Mouse (Mus musculus): ENCODE measurements at regions not wholly inside any gene's neighbourhood (a gene's known extent, or its start where the extent isn't known, plus 50 kb on each side); places are given as distances from the start of the nearest gene placed in this dataset.
A peak's percentile ranks its signal among the peaks of the same experiment; 100 is the strongest.

GRCm38 (mm10) chr10:39240178-39240791, 76.7 kb upstream of the Ccn6 start:
- Histone ChIP-seq H3K27me3 (ENCODE audit: control insufficient read depth, insufficient read depth, low read length) (no peaks in the 10 kb centered on the region), H3K27ac (ENCODE audit: insufficient read depth, low read depth, low read length) (no peak overlapping the region), H3K4me1 (ENCODE audit: control insufficient read depth, insufficient read depth, insufficient read length, low read length) (no peaks in the 10 kb centered on the region), H3K36me3 (ENCODE audit: control insufficient read depth, insufficient read depth, low read length) (no peaks in the 10 kb centered on the region), H3K4me3 (ENCODE audit: low read depth, low read length) (no peak overlapping the region)
- WGBS: 60% methylated on average over 11 of the region's 11 CpGs
- TF ChIP-seq CTCF (IDR thresholded peaks at IDR 0.05; ENCODE audit: extremely low read depth, insufficient read length, insufficient replicate concordance, low read depth, low read length): no peak
- TF ChIP-seq POLR2A (IDR thresholded peaks at IDR 0.05; ENCODE audit: low read depth, low read length): no peak

- H3K36me3 ChIP-seq (ENCODE audit: control insufficient read depth, insufficient read depth, low read length): no peaks in the 10 kb centered on the region
- no peaks in the 10 kb centered on the region for H3K4me1 ChIP-seq (ENCODE audit: control insufficient read depth, insufficient read depth, insufficient read length, low read length)
- 17% methylated on average over 17 of the region's 17 CpGs for WGBS
- H3K27ac ChIP-seq (ENCODE audit: insufficient read depth, low read depth, low read length): no peak overlapping the region
- TF ChIP-seq POLR2A (IDR thresholded peaks at IDR 0.05; ENCODE audit: low read depth, low read length) (no peak), CTCF (IDR thresholded peaks at IDR 0.05; ENCODE audit: extremely low read depth, insufficient read length, insufficient replicate concordance, low read depth, low read length) (peak; percentile 81)
- no peak overlapping the region for H3K4me3 ChIP-seq (ENCODE audit: low read depth, low read length)
- no peaks in the 10 kb centered on the region for H3K27me3 ChIP-seq (ENCODE audit: control insufficient read depth, insufficient read depth, low read length)
Measured at GRCm38 (mm10) chr10:39239498-39240177, 76.0 kb upstream of the Ccn6 start.

GRCm38 (mm10) chr10:39238596-39238995, 75.0 kb upstream of the Ccn6 start:
- Histone ChIP-seq H3K36me3 (ENCODE audit: control insufficient read depth, insufficient read depth, low read length) (no peaks in the 10 kb centered on the region), H3K4me1 (ENCODE audit: control insufficient read depth, insufficient read depth, insufficient read length, low read length) (no peaks in the 10 kb centered on the region), H3K27me3 (ENCODE audit: control insufficient read depth, insufficient read depth, low read length) (no peaks in the 10 kb centered on the region), H3K27ac (ENCODE audit: insufficient read depth, low read depth, low read length) (no peak overlapping the region), H3K4me3 (ENCODE audit: low read depth, low read length) (no peak overlapping the region)
- WGBS: 64% methylated on average over 10 of the region's 10 CpGs
- TF ChIP-seq CTCF (IDR thresholded peaks at IDR 0.05; ENCODE audit: extremely low read depth, insufficient read length, insufficient replicate concordance, low read depth, low read length) (no peak), POLR2A (IDR thresholded peaks at IDR 0.05; ENCODE audit: low read depth, low read length) (no peak)

DNA sequence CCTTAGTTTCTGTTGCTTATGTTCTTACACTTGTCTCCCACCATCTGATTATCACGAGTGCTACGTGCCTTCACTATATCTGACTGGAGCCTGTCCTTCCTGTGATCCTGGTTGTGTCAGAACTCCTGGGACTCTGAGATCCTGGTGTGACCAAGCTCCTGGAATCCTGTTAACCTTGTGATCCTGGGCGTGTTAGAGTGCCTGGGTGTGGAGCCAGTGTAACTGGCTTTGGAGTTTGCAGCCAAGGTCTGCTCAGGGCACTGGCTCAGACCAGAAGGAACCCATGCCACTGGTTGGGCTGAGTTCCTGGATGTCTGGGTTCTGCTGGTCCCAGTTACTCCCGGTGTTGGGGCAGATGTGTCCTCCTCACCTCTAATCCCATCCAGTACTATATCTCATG, 74.0 kb upstream of the Ccn6 start:
- H3K27me3 ChIP-seq (ENCODE audit: control insufficient read depth, insufficient read depth, low read length): no peaks in the 10 kb centered on the region
- H3K4me1 ChIP-seq (ENCODE audit: control insufficient read depth, insufficient read depth, insufficient read length, low read length): no peaks in the 10 kb centered on the region
- H3K27ac ChIP-seq (ENCODE audit: insufficient read depth, low read depth, low read length): no peak overlapping the region
- H3K4me3 ChIP-seq (ENCODE audit: low read depth, low read length): no peak overlapping the region
- TF ChIP-seq CTCF (IDR thresholded peaks at IDR 0.05; ENCODE audit: extremely low read depth, insufficient read length, insufficient replicate concordance, low read depth, low read length) (no peak), POLR2A (IDR thresholded peaks at IDR 0.05; ENCODE audit: low read depth, low read length) (no peak)
- H3K36me3 ChIP-seq (ENCODE audit: control insufficient read depth, insufficient read depth, low read length): no peaks in the 10 kb centered on the region
- WGBS: 60% methylated on average over 4 of the region's 4 CpGs

GRCm38 (mm10) chr10:39233926-39234450, 70.4 kb upstream of the Ccn6 start:
- 67% methylated on average over 8 of the region's 8 CpGs for WGBS
- no peaks in the 10 kb centered on the region for H3K27me3 ChIP-seq (ENCODE audit: control insufficient read depth, insufficient read depth, low read length)
- H3K36me3 ChIP-seq (ENCODE audit: control insufficient read depth, insufficient read depth, low read length): no peaks in the 10 kb centered on the region
- no peaks in the 10 kb centered on the region for H3K4me1 ChIP-seq (ENCODE audit: control insufficient read depth, insufficient read depth, insufficient read length, low read length)
- H3K4me3 ChIP-seq (ENCODE audit: low read depth, low read length): no peak overlapping the region
- no peak overlapping the region for H3K27ac ChIP-seq (ENCODE audit: insufficient read depth, low read depth, low read length)
- no peak for TF ChIP-seq CTCF (IDR thresholded peaks at IDR 0.05; ENCODE audit: extremely low read depth, insufficient read length, insufficient replicate concordance, low read depth, low read length)
- TF ChIP-seq POLR2A (IDR thresholded peaks at IDR 0.05; ENCODE audit: low read depth, low read length): no peak

DNA sequence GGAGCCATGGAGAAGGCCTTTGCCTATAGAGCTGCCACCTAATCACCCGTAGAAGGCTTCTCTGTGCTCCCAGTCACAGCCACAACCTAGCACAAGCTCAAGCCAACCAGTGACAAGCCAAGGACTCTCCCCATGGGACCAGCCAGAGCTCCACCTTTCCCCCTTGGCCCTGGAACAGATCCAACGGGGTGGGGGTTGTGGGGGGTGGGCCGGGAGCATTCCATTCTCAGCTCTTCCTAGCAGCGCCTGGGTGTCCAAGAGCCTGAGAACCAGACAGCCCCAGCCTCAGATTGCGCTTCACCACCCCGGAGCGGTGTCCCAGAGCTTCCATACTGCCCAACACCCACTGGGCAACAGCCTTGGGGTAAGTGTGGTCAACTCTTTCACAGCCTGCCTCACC, 69.6 kb upstream of the Ccn6 start:
- Histone ChIP-seq H3K27me3 (ENCODE audit: control insufficient read depth, insufficient read depth, low read length) (no peaks in the 10 kb centered on the region), H3K27ac (ENCODE audit: insufficient read depth, low read depth, low read length) (no peak overlapping the region), H3K4me1 (ENCODE audit: control insufficient read depth, insufficient read depth, insufficient read length, low read length) (no peaks in the 10 kb centered on the region), H3K4me3 (ENCODE audit: low read depth, low read length) (no peak overlapping the region), H3K36me3 (ENCODE audit: control insufficient read depth, insufficient read depth, low read length) (no peaks in the 10 kb centered on the region)
- 79% methylated on average over 7 of the region's 7 CpGs for WGBS
- no peak for TF ChIP-seq CTCF (IDR thresholded peaks at IDR 0.05; ENCODE audit: extremely low read depth, insufficient read length, insufficient replicate concordance, low read depth, low read length)
- TF ChIP-seq POLR2A (IDR thresholded peaks at IDR 0.05; ENCODE audit: low read depth, low read length): no peak

DNA sequence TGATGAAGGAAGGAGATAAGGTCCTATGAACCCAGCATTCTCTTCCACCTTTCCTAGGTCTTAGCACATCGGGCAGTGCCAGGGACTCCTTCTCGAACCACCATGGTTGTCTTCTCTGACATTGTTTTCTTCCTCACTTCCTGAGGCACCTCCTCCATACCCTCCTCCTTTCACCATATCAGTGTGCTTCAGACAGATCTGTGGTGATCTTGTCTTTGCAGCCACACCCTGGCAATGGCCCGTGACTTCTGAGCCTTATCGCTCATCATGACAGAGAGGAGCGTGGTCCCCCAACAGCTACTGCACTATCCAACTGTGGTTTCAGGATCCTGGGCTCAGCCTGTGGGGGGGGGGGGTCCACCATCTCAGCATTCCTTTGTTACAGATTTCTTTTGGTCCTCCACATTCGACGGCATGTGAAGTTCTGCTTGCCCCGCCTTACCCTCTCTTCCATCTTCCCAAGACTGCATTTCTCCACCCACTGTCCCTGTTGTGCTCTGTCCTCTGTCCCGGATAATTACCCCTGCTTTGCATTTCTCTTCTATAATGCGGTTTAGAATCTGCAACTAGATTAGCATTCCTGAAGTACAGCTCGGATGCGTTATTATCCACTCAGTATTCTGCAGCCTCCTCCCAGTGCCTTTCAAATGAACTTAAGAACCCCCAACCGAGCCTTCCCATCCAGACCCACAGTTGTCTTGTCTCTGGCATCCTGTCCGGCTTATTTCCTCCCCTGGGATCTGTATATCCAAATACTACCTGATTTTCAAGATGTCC, 67.2 kb upstream of the Ccn6 start:
- TF ChIP-seq CTCF (IDR thresholded peaks at IDR 0.05; ENCODE audit: extremely low read depth, insufficient read length, insufficient replicate concordance, low read depth, low read length): no peak
- no peaks in the 10 kb centered on the region for H3K27me3 ChIP-seq (ENCODE audit: control insufficient read depth, insufficient read depth, low read length)
- H3K4me3 ChIP-seq (ENCODE audit: low read depth, low read length): no peak overlapping the region
- 78% methylated on average over 14 of the region's 14 CpGs for WGBS
- H3K27ac ChIP-seq (ENCODE audit: insufficient read depth, low read depth, low read length): no peak overlapping the region
- no peaks in the 10 kb centered on the region for H3K36me3 ChIP-seq (ENCODE audit: control insufficient read depth, insufficient read depth, low read length)
- H3K4me1 ChIP-seq (ENCODE audit: control insufficient read depth, insufficient read depth, insufficient read length, low read length): no peaks in the 10 kb centered on the region

Data from small intestine, adult 2 months (tissue).